Mouse (Mus musculus) limb, embryonic 10.5 days (tissue): Measurements from ENCODE around the gene Tmem131l. TPM values are rescaled to one million over a fixed set of nuclear protein-coding genes. Genes with fewer than 3 reads are reported as not detected.
"Not testable (repeated sequence)": the region's sequence is repeated elsewhere in the genome, so short reads cannot be mapped to it uniquely, and the experiment has no call there.

Experiments used
- DNase-seq: peaks from one replicate; pipeline ENCODE4 v3.0.0-alpha.2; 2017; ENCODE audit warnings: low spot score
- H3K27ac ChIP-seq: fragments of 300-500 bp; sonication (generic); 2 replicates; pipeline ENCODE4 v1.5.1; 2016; ENCODE audit warnings: mild to moderate bottlenecking
- H3K27me3 ChIP-seq: fragments of 300-500 bp; sonication (generic); 2 replicates; pipeline ENCODE4 v1.6.1; 2016; ENCODE audit warnings: low read depth, mild to moderate bottlenecking; ENCODE audit not compliant: poor library complexity, severe bottlenecking
- H3K36me3 ChIP-seq: fragments of 300-500 bp; sonication (generic); 2 replicates; pipeline ENCODE4 v1.6.1; 2016; ENCODE audit warnings: mild to moderate bottlenecking, moderate library complexity
- H3K4me1 ChIP-seq: fragments of 300-500 bp; sonication (generic); 2 replicates; pipeline ENCODE4 v1.6.1; 2016
- H3K4me3 ChIP-seq: fragments of 300-500 bp; sonication (generic); 2 replicates; pipeline ENCODE4 v1.5.1; 2016; ENCODE audit warnings: mild to moderate bottlenecking, moderate library complexity
- H3K9me3 ChIP-seq: fragments of 300-500 bp; sonication (generic); replicated peaks from 2 replicates; pipeline ENCODE4 v1.6.1; 2016; ENCODE audit warnings: mild to moderate bottlenecking
- WGBS: fragments of 180-500 bp; shearing (Covaris S2); methylation state at CpG from one replicate; pipeline ENCODE4 v1.1.7; 2016; 5-methylcytosine and 5-hydroxymethylcytosine counted together
- polyA plus RNA-seq: library from polyadenylated mRNA; unstranded; fragments of >200 nt; fragmentation: Nextera tagmentation; extraction: Ambion mirVana; gene quantifications from 2 replicates; pipeline ENCODE4 v1.2.1, GENCODE M21; 2016

Tmem131l gene
- polyA plus RNA-seq, 1 experiment from 2014 or later: 84.5 TPM

GRCm38 (mm10) chr3:83872853-83873252 is 167.1 kb downstream of the Tmem131l start:
- H3K27ac ChIP-seq, DNase-seq, H3K4me3 ChIP-seq, H3K36me3 ChIP-seq, H3K9me3 ChIP-seq, H3K4me1 ChIP-seq, H3K27me3 ChIP-seq: not testable (repeated sequence)
- 82% methylated on average over 2 of the region's 2 CpGs for WGBS

DNA sequence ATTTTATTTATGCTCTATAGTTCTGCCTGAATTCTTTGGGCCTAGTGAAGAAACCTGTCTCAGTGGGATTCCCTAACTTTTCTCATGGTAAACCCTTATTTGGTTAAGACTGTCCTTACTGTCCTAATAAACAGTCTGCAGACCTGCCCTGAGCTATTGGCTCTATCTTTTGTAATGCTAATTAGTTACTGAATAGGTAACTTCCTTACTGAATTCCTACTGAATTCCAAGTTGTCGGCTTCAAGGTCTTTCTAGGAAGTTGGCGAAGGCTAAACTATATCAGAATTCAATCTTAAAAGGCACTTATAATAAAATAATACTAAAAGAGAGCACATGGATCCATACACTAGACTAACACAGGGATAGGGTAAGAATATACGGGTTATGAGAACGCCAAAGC is 168.0 kb downstream of the Tmem131l start:
- not testable (repeated sequence) for H3K27me3 ChIP-seq, H3K4me3 ChIP-seq, H3K36me3 ChIP-seq, H3K27ac ChIP-seq, H3K9me3 ChIP-seq, DNase-seq, H3K4me1 ChIP-seq
- WGBS: 95% methylated on average over 4 of the region's 4 CpGs

- not testable (repeated sequence) for H3K27ac ChIP-seq, H3K9me3 ChIP-seq, H3K36me3 ChIP-seq, H3K27me3 ChIP-seq, H3K4me3 ChIP-seq, H3K4me1 ChIP-seq, DNase-seq
- 91% methylated on average over 7 of the region's 7 CpGs for WGBS
These were observed 168.4 kb downstream of the Tmem131l start for GRCm38 (mm10) chr3:83871559-83871958.

- no peaks in the 10 kb centered on the region for H3K36me3 ChIP-seq
- no peaks in the 10 kb centered on the region for H3K4me1 ChIP-seq
- H3K9me3 ChIP-seq: no peaks in the 10 kb centered on the region
- no peak overlapping the region for H3K27ac ChIP-seq
- H3K4me3 ChIP-seq: no peak overlapping the region
- no peaks in the 10 kb centered on the region for H3K27me3 ChIP-seq
- 94% methylated on average over 2 of the region's 2 CpGs for WGBS
- no peak for DNase-seq
These were observed 170.2 kb downstream of the Tmem131l start for GRCm38 (mm10) chr3:83869776-83870175.

- DNase-seq, H3K27me3 ChIP-seq, H3K4me3 ChIP-seq, H3K27ac ChIP-seq, H3K9me3 ChIP-seq, H3K36me3 ChIP-seq, H3K4me1 ChIP-seq: not testable (repeated sequence)
These were observed 172.9 kb downstream of the Tmem131l start for GRCm38 (mm10) chr3:83867026-83867425.

DNA sequence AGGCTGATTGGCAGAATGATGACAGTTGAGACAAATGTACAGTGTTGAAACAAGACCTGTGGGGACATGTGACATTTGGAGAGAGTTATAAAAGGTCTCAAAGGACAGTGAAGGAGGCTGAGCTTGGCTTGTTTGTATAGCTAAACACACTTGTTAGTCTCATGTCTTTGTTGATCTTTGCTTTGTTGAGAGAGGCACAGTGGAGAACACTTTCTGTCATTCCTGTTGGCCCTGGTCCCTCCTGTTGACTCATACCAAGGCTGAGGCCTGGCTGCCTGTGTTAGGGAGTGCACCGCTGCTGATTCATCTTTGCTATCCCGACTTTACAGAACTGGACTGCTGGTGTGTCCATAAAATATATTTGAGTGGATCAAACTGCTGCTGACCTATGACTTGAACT is 174.8 kb downstream of the Tmem131l start:
- peaks cover 6% of the 10 kb centered on the region for H3K4me1 ChIP-seq
- 85% methylated on average over 2 of the region's 2 CpGs for WGBS
- no peak for DNase-seq
- no peaks in the 10 kb centered on the region for H3K36me3 ChIP-seq
- no peak overlapping the region for H3K27ac ChIP-seq
- no peaks in the 10 kb centered on the region for H3K9me3 ChIP-seq
- H3K27me3 ChIP-seq: no peaks in the 10 kb centered on the region
- no peak overlapping the region for H3K4me3 ChIP-seq

- H3K4me3 ChIP-seq: no peak overlapping the region
- H3K27me3 ChIP-seq: no peaks in the 10 kb centered on the region
- peak; percentile 26 for DNase-seq
- H3K9me3 ChIP-seq: no peaks in the 10 kb centered on the region
- no peaks in the 10 kb centered on the region for H3K36me3 ChIP-seq
- peaks cover 6% of the 10 kb centered on the region for H3K4me1 ChIP-seq
- no peak overlapping the region for H3K27ac ChIP-seq
- whole genome bisulfite sequencing: 87% methylated on average over 9 of the region's 9 CpGs
These were observed 175.9 kb downstream of the Tmem131l start for GRCm38 (mm10) chr3:83864064-83864548.

- no peaks in the 10 kb centered on the region for H3K36me3 ChIP-seq
- WGBS: 72% methylated on average over 1 of the region's 1 CpGs
- H3K4me3 ChIP-seq: no peak overlapping the region
- no peaks in the 10 kb centered on the region for H3K9me3 ChIP-seq
- H3K27ac ChIP-seq: no peak overlapping the region
- DNase-seq: no peak
- H3K27me3 ChIP-seq: no peaks in the 10 kb centered on the region
- H3K4me1 ChIP-seq: peaks cover 6% of the 10 kb centered on the region
These were observed 177.0 kb downstream of the Tmem131l start for GRCm38 (mm10) chr3:83862956-83863355.

DNA sequence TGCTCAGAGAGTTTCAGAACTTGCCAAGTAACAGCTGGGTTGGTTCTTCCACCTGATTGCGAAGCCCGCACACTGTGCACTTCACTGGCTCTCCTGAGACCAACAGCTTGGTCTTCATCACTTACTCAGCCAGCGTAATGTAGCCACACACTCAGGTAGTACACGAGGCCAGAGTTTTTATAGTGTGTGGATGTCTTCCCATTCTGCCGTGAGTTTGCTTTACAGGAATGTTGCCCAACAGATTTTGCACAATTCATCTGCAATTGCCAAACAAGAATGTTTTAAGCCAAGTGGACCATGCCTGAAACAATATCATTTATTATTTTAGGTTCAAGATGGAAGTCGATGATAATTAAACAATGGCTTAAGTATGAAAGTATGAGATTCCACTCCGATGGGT is 180.4 kb downstream of the Tmem131l start:
- Histone ChIP-seq H3K9me3 (no peaks in the 10 kb centered on the region), H3K4me1 (peaks cover 6% of the 10 kb centered on the region), H3K27me3 (no peaks in the 10 kb centered on the region), H3K36me3 (no peaks in the 10 kb centered on the region), H3K27ac (no peak overlapping the region), H3K4me3 (no peak overlapping the region)
- WGBS: 88% methylated on average over 7 of the region's 7 CpGs
- DNase-seq: no peak

GRCm38 (mm10) chr3:83859071-83859470 is 180.9 kb downstream of the Tmem131l start:
- H3K36me3 ChIP-seq: no peaks in the 10 kb centered on the region
- H3K4me3 ChIP-seq: no peak overlapping the region
- H3K27me3 ChIP-seq: no peaks in the 10 kb centered on the region
- no peaks in the 10 kb centered on the region for H3K9me3 ChIP-seq
- peaks cover 6% of the 10 kb centered on the region for H3K4me1 ChIP-seq
- H3K27ac ChIP-seq: no peak overlapping the region
- WGBS: 90% methylated on average over 3 of the region's 3 CpGs
- DNase-seq: no peak

DNA sequence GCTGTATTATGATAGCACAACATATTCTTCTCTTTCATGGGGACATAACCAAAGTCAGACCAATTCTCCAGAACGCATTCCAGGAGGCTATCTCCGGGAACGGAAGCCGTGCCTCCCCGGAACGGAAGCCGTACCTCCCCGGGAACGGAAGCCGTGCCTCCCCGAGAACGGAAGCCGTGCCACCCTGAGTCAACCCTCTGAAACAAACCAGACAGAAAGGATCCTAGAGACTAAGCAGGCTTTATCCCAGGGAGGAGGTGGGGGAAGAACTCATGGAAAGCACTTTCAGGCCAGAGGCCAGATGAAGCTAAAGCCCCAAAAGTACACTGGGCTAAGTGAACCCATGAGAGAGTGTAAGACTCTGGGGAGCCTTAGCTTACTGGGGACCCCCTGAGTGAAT is 182.4 kb downstream of the Tmem131l start:
- DNase-seq: no peak
- Histone ChIP-seq H3K4me3 (no peak overlapping the region), H3K36me3 (no peaks in the 10 kb centered on the region), H3K9me3 (no peaks in the 10 kb centered on the region), H3K27me3 (no peaks in the 10 kb centered on the region), H3K4me1 (no peaks in the 10 kb centered on the region), H3K27ac (no peak overlapping the region)
- 92% methylated on average over 13 of the region's 13 CpGs for WGBS

DNA sequence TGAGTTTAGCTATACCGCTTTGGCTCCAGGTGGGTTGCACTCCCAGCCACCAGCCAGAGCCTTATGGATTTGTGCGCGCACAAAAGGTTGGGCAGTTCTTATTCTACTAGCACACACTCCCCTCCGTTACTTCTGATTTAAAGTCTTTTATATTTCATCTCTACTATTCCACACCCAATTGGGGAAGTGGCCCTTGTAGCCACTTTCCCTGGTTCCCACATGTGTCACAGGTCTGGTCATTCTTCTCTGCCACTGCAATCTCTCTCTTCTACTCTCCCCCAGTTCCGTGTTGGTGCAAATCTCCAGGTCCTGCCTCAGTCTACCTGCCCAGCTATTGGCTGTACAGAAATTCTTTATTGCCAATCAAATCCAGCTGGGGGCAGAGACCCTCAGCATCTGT is 184.3 kb downstream of the Tmem131l start:
- no peak overlapping the region for H3K27ac ChIP-seq
- no peaks in the 10 kb centered on the region for H3K4me1 ChIP-seq
- H3K36me3 ChIP-seq: no peaks in the 10 kb centered on the region
- DNase-seq: no peak
- WGBS: 92% methylated on average over 5 of the region's 5 CpGs
- H3K27me3 ChIP-seq: no peaks in the 10 kb centered on the region
- H3K9me3 ChIP-seq: no peaks in the 10 kb centered on the region
- no peak overlapping the region for H3K4me3 ChIP-seq

GRCm38 (mm10) chr3:83849341-83849740 is 190.6 kb downstream of the Tmem131l start:
- no peak overlapping the region for H3K4me3 ChIP-seq
- DNase-seq: no peak
- H3K27ac ChIP-seq: no peak overlapping the region
- H3K9me3 ChIP-seq: no peaks in the 10 kb centered on the region
- H3K27me3 ChIP-seq: no peaks in the 10 kb centered on the region; the same call in 1 of the 2 replicates
- WGBS: 84% methylated on average over 2 of the region's 2 CpGs
- no peaks in the 10 kb centered on the region for H3K4me1 ChIP-seq
- no peaks in the 10 kb centered on the region for H3K36me3 ChIP-seq
